Mouse (Mus musculus): ENCODE measurements around the gene Unc13b. TPM values are rescaled to one million over a fixed set of nuclear protein-coding genes. Genes with fewer than 3 reads are reported as not detected.
A peak's percentile ranks its signal among the peaks of the same experiment; 100 is the strongest.

The Unc13b gene
- polyA plus RNA-seq, 1 experiment from 2014 or later = 8.1 TPM

GRCm38 (mm10) chr4:43165403-43166005, 106.8 kb downstream of the Unc13b start:
- no peaks in the 10 kb centered on the region for H3K27me3 ChIP-seq (replicated peaks; ENCODE audit: control insufficient read depth, insufficient read depth, low read length)
- DNase-seq (ENCODE audit: low spot score) (no peak), ATAC-seq (no peak)
- H3K9ac ChIP-seq (ENCODE audit: low read length) = no peak overlapping the region
- peaks cover 7% of the 10 kb centered on the region for H3K4me1 ChIP-seq (ENCODE audit: control insufficient read depth, insufficient read depth, low read length)
- H3K4me2 ChIP-seq (ENCODE audit: low read length) = no peak overlapping the region
- H3K36me3 ChIP-seq (ENCODE audit: control insufficient read depth, insufficient read depth, low read length) = 0 out of 2 replicates have a peak, but pooled peaks cover 4% of the 10 kb centered on the region
- H3K27ac ChIP-seq (ENCODE audit: low read depth, low read length) = no peak overlapping the region
- no peaks in the 10 kb centered on the region for H3K9me3 ChIP-seq (replicated peaks; ENCODE audit: control insufficient read depth, low read length)
- 91% methylated on average over 12 of the region's 12 CpGs for WGBS
- H3K4me3 ChIP-seq (ENCODE audit: low read depth, low read length) = no peak overlapping the region

GRCm38 (mm10) chr4:43170028-43170427, 111.3 kb downstream of the Unc13b start:
- no peaks in the 10 kb centered on the region for H3K27me3 ChIP-seq (replicated peaks; ENCODE audit: control insufficient read depth, insufficient read depth, low read length)
- H3K4me1 ChIP-seq (ENCODE audit: control insufficient read depth, insufficient read depth, low read length) = peaks cover 7% of the 10 kb centered on the region
- 93% methylated on average over 3 of the region's 3 CpGs for WGBS
- H3K9ac ChIP-seq (ENCODE audit: low read length) = no peak overlapping the region
- ATAC-seq (no peak), DNase-seq (ENCODE audit: low spot score) (no peak)
- 0 out of 2 replicates have a peak, but pooled peaks cover 4% of the 10 kb centered on the region for H3K36me3 ChIP-seq (ENCODE audit: control insufficient read depth, insufficient read depth, low read length)
- no peaks in the 10 kb centered on the region for H3K9me3 ChIP-seq (replicated peaks; ENCODE audit: control insufficient read depth, low read length)
- H3K4me3 ChIP-seq (ENCODE audit: low read depth, low read length) = no peak overlapping the region
- no peak overlapping the region for H3K4me2 ChIP-seq (ENCODE audit: low read length)
- H3K27ac ChIP-seq (ENCODE audit: low read depth, low read length) = no peak overlapping the region

- H3K9me3 ChIP-seq (replicated peaks; ENCODE audit: control insufficient read depth, low read length) = no peaks in the 10 kb centered on the region
- H3K4me1 ChIP-seq (ENCODE audit: control insufficient read depth, insufficient read depth, low read length) = no peaks in the 10 kb centered on the region
- no peak overlapping the region for H3K4me2 ChIP-seq (ENCODE audit: low read length)
- ATAC-seq (no peak), DNase-seq (ENCODE audit: low spot score) (no peak)
- H3K9ac ChIP-seq (ENCODE audit: low read length) = no peak overlapping the region
- no peaks in the 10 kb centered on the region for H3K36me3 ChIP-seq (ENCODE audit: control insufficient read depth, insufficient read depth, low read length)
- no peaks in the 10 kb centered on the region for H3K27me3 ChIP-seq (replicated peaks; ENCODE audit: control insufficient read depth, insufficient read depth, low read length)
- no peak overlapping the region for H3K27ac ChIP-seq (ENCODE audit: low read depth, low read length)
- H3K4me3 ChIP-seq (ENCODE audit: low read depth, low read length) = no peak overlapping the region
- WGBS = 95% methylated on average over 2 of the region's 2 CpGs
Measured at GRCm38 (mm10) chr4:43177126-43177525, 118.4 kb downstream of the Unc13b start.

- no peak for ATAC-seq
- H3K27me3 ChIP-seq (replicated peaks; ENCODE audit: control insufficient read depth, insufficient read depth, low read length) = no peaks in the 10 kb centered on the region
Measured at GRCm38 (mm10) chr4:43182474-43183168, 123.9 kb downstream of the Unc13b start.

GRCm38 (mm10) chr4:43187439-43187838, 128.7 kb downstream of the Unc13b start:
- no peak for ATAC-seq

More at GRCm38 (mm10) chr4:43182474-43183168, 123.9 kb downstream of the Unc13b start:
- Histone ChIP-seq H3K4me2 (ENCODE audit: low read length) (no peak overlapping the region), H3K9ac (ENCODE audit: low read length) (no peak overlapping the region), H3K4me1 (ENCODE audit: control insufficient read depth, insufficient read depth, low read length) (no peaks in the 10 kb centered on the region), H3K4me3 (ENCODE audit: low read depth, low read length) (no peak overlapping the region), H3K36me3 (ENCODE audit: control insufficient read depth, insufficient read depth, low read length) (0 out of 2 replicates have a peak, but pooled peaks cover 4% of the 10 kb centered on the region), H3K27ac (ENCODE audit: low read depth, low read length) (no peak overlapping the region), H3K9me3 (replicated peaks; ENCODE audit: control insufficient read depth, low read length) (no peaks in the 10 kb centered on the region)
- WGBS = 89% methylated on average over 8 of the region's 8 CpGs
- no peak for DNase-seq (ENCODE audit: low spot score)

GRCm38 (mm10) chr4:43189381-43189780, 130.6 kb downstream of the Unc13b start:
- H3K4me3 ChIP-seq (ENCODE audit: low read depth, low read length) = no peak overlapping the region
- WGBS = 95% methylated on average over 5 of the region's 5 CpGs
- no peak overlapping the region for H3K9ac ChIP-seq (ENCODE audit: low read length)
- no peaks in the 10 kb centered on the region for H3K9me3 ChIP-seq (replicated peaks; ENCODE audit: control insufficient read depth, low read length)
- H3K27ac ChIP-seq (ENCODE audit: low read depth, low read length) = no peak overlapping the region
- H3K27me3 ChIP-seq (replicated peaks; ENCODE audit: control insufficient read depth, insufficient read depth, low read length) = no peaks in the 10 kb centered on the region
- H3K36me3 ChIP-seq (ENCODE audit: control insufficient read depth, insufficient read depth, low read length) = no peaks in the 10 kb centered on the region
- H3K4me2 ChIP-seq (ENCODE audit: low read length) = no peak overlapping the region
- H3K4me1 ChIP-seq (ENCODE audit: control insufficient read depth, insufficient read depth, low read length) = no peaks in the 10 kb centered on the region
- ATAC-seq (no peak), DNase-seq (ENCODE audit: low spot score) (no peak)

More at GRCm38 (mm10) chr4:43187439-43187838, 128.7 kb downstream of the Unc13b start:
- H3K36me3 ChIP-seq (ENCODE audit: control insufficient read depth, insufficient read depth, low read length) = 0 out of 2 replicates have a peak, but pooled peaks cover 4% of the 10 kb centered on the region
- H3K4me3 ChIP-seq (ENCODE audit: low read depth, low read length) = no peak overlapping the region
- H3K4me2 ChIP-seq (ENCODE audit: low read length) = no peak overlapping the region
- H3K27ac ChIP-seq (ENCODE audit: low read depth, low read length) = no peak overlapping the region
- 37% methylated on average over 2 of the region's 2 CpGs for WGBS
- no peak overlapping the region for H3K9ac ChIP-seq (ENCODE audit: low read length)
- no peaks in the 10 kb centered on the region for H3K4me1 ChIP-seq (ENCODE audit: control insufficient read depth, insufficient read depth, low read length)
- no peaks in the 10 kb centered on the region for H3K27me3 ChIP-seq (replicated peaks; ENCODE audit: control insufficient read depth, insufficient read depth, low read length)
- no peaks in the 10 kb centered on the region for H3K9me3 ChIP-seq (replicated peaks; ENCODE audit: control insufficient read depth, low read length)
- peak; percentile 6 for DNase-seq (ENCODE audit: low spot score)

- H3K36me3 ChIP-seq (ENCODE audit: control insufficient read depth, insufficient read depth, low read length) = no peaks in the 10 kb centered on the region
- WGBS = 83% methylated on average over 2 of the region's 2 CpGs
- no peak for DNase-seq (ENCODE audit: low spot score)
Measured at GRCm38 (mm10) chr4:43204946-43205345, 146.2 kb downstream of the Unc13b start.

GRCm38 (mm10) chr4:43205571-43205970, 146.8 kb downstream of the Unc13b start:
- Histone ChIP-seq H3K27me3 (replicated peaks; ENCODE audit: control insufficient read depth, insufficient read depth, low read length) (no peaks in the 10 kb centered on the region), H3K4me2 (ENCODE audit: low read length) (no peak overlapping the region), H3K4me3 (ENCODE audit: low read depth, low read length) (no peak overlapping the region), H3K9ac (ENCODE audit: low read length) (no peak overlapping the region), H3K27ac (ENCODE audit: low read depth, low read length) (no peak overlapping the region), H3K9me3 (replicated peaks; ENCODE audit: control insufficient read depth, low read length) (no peaks in the 10 kb centered on the region), H3K4me1 (ENCODE audit: control insufficient read depth, insufficient read depth, low read length) (peaks cover 12% of the 10 kb centered on the region), H3K36me3 (ENCODE audit: control insufficient read depth, insufficient read depth, low read length) (no peaks in the 10 kb centered on the region)
- DNase-seq (ENCODE audit: low spot score) = peak; percentile 6
- WGBS = 17% methylated on average over 4 of the region's 4 CpGs
- no peak for ATAC-seq

More at GRCm38 (mm10) chr4:43204946-43205345, 146.2 kb downstream of the Unc13b start:
- Histone ChIP-seq H3K9me3 (replicated peaks; ENCODE audit: control insufficient read depth, low read length) (no peaks in the 10 kb centered on the region), H3K27me3 (replicated peaks; ENCODE audit: control insufficient read depth, insufficient read depth, low read length) (no peaks in the 10 kb centered on the region), H3K27ac (ENCODE audit: low read depth, low read length) (no peak overlapping the region), H3K9ac (ENCODE audit: low read length) (no peak overlapping the region), H3K4me1 (ENCODE audit: control insufficient read depth, insufficient read depth, low read length) (peaks cover 12% of the 10 kb centered on the region), H3K4me2 (ENCODE audit: low read length) (no peak overlapping the region), H3K4me3 (ENCODE audit: low read depth, low read length) (no peak overlapping the region)
- no peak for ATAC-seq

GRCm38 (mm10) chr4:43206989-43207388, 148.2 kb downstream of the Unc13b start:
- Histone ChIP-seq H3K27ac (ENCODE audit: low read depth, low read length) (no peak overlapping the region), H3K4me3 (ENCODE audit: low read depth, low read length) (no peak overlapping the region), H3K27me3 (replicated peaks; ENCODE audit: control insufficient read depth, insufficient read depth, low read length) (no peaks in the 10 kb centered on the region), H3K9me3 (replicated peaks; ENCODE audit: control insufficient read depth, low read length) (no peaks in the 10 kb centered on the region), H3K36me3 (ENCODE audit: control insufficient read depth, insufficient read depth, low read length) (no peaks in the 10 kb centered on the region), H3K9ac (ENCODE audit: low read length) (no peak overlapping the region), H3K4me1 (ENCODE audit: control insufficient read depth, insufficient read depth, low read length) (peaks cover 12% of the 10 kb centered on the region), H3K4me2 (ENCODE audit: low read length) (no peak overlapping the region)
- 56% methylated on average over 5 of the region's 5 CpGs for WGBS
- peak; percentile 31 for DNase-seq (ENCODE audit: low spot score)
- no peak for ATAC-seq

All from forebrain, embryonic 14.5 days (tissue).